Mouse (Mus musculus): Measurements from ENCODE around the gene Jarid2.

DNA sequence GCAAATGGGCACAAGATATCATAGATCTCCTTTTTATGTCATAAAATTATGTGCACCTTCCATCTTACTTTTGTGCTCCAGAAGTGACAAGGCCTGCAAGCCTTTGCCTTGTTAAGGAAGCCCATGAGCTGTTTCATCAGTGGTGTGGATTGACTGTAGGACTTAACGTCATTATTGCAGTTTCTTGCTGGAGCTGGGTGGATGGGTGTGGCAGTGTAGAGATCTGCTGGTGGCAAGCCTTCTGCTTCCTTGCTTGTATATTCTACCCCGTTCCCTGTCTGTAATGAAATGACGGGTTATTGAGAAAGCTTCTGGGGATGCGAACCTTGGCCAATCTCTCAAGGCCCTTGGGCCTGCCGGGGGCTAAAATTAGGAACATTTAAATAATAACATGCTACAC, 99.6 kb downstream of the Jarid2 start:
- no peak for TF ChIP-seq CTCF (conservative IDR thresholded peaks at IDR 0.05; ENCODE audit: insufficient read depth, insufficient read length, low read depth, low read length)
- TF ChIP-seq POLR2A (IDR thresholded peaks at IDR 0.05; ENCODE audit: low read depth, low read length): no peak
